ENCODE assay signal across 22 mouse cellular contexts in the genomic region with DNA sequence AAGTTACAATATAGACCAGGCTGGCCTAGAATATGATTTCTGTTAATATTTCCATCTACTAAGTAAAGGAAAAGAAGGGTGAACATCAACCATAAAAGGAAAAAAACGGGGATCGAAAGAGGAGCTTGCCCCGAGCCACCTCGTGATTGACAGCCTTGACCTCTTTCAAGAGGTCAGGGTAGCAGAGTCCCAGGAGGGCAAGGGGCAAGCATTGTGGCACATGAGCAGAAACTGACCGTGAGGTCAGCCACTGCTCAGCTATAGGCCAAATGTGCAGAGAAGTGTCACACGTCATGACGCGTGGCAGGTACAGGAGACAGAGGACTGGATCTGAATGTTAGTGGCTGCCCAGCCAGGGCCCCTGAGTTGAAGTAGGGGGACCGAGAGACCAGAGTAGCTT. TPM values are rescaled to one million over a fixed set of nuclear protein-coding genes. Genes with fewer than 3 reads are reported as not detected.
"Had no signal": no experiment of that assay in that cellular context is flagged by ENCODE, and none has a peak within 500 bp of the region (broad histone marks: within the 10 kb centered on the region; RNA-seq: fewer than 3 reads in every experiment).

No protein-coding gene starts in this region.

- H3K9me3 ChIP-seq: midbrain, embryonic 10.5 days; midbrain, embryonic 12.5 days; neural tube, embryonic 13.5 days; neural tube, embryonic 15.5 days had no signal

- H3K9ac ChIP-seq: lung, embryonic 14.5 days; midbrain, embryonic 12.5 days; neural tube, embryonic 13.5 days; neural tube, embryonic 15.5 days had no signal

- H3K4me2 ChIP-seq: lung, embryonic 14.5 days; midbrain, embryonic 12.5 days; neural tube, embryonic 13.5 days; neural tube, embryonic 15.5 days had no signal

- H3K4me3 ChIP-seq: midbrain, embryonic 10.5 days; midbrain, embryonic 12.5 days; myocyte; neural tube, embryonic 13.5 days; neural tube, embryonic 15.5 days had no signal

- H3K27me3 ChIP-seq: midbrain, embryonic 12.5 days; neural tube, embryonic 13.5 days; neural tube, embryonic 15.5 days had no signal

- H3K27ac ChIP-seq: midbrain, embryonic 10.5 days; midbrain, embryonic 12.5 days; neural tube, embryonic 13.5 days; neural tube, embryonic 15.5 days had no signal

- ATAC-seq: midbrain, embryonic 16.5 days had no signal

- H3K36me3 ChIP-seq: midbrain, embryonic 12.5 days had no signal

- DNase-seq: lung, embryonic 14.5 days; lung, postnatal 10 days; lung, postnatal 4 days; midbrain, embryonic 14.5 days; retina, postnatal 1 day; right cerebral cortex, adult 18-20 months; right cerebral cortex, postnatal 25 days; right cerebral cortex, postnatal 4 days; spleen, adult 18-20 months; thymus, adult 18-20 months; thymus, postnatal 14 days; thymus, postnatal 36 days had no signal

RNA-seq across cellular contexts. Expression of a gene that starts 42.6 kb away (rescaled TPM):
- polyA plus RNA-seq: lung, embryonic 14.5 days; midbrain, embryonic 10.5 days; midbrain, embryonic 12.5 days; midbrain, embryonic 14.5 days; midbrain, embryonic 16.5 days; neural tube, embryonic 11.5 days; neural tube, embryonic 13.5 days; neural tube, embryonic 15.5 days; stomach, embryonic 14.5 days; stomach, embryonic 16.5 days had no signal

RNA-seq across cellular contexts. Expression of a gene that starts 43.1 kb away (rescaled TPM):
- total RNA-seq: megakaryocyte-erythroid progenitor cell, adult 5-6 weeks had no signal
